Mouse (Mus musculus): ENCODE measurements around the gene March7. TPM values are rescaled to one million over a fixed set of nuclear protein-coding genes. Genes with fewer than 3 reads are reported as not detected.

The March7 gene
- total RNA-seq, 1 experiment from 2014 or later = 566 TPM

- ATAC-seq (ENCODE audit: extremely low read depth, insufficient number of reproducible peaks, low FRiP score, poor library complexity, severe bottlenecking) = no peak
Observed at GRCm38 (mm10) chr2:60278627-60279026, 68.9 kb downstream of the March7 start.

- no peak for ATAC-seq (ENCODE audit: extremely low read depth, insufficient number of reproducible peaks, low FRiP score, poor library complexity, severe bottlenecking)
Observed at GRCm38 (mm10) chr2:60282625-60283024, 72.9 kb downstream of the March7 start.

- no peak for ATAC-seq (ENCODE audit: extremely low read depth, insufficient number of reproducible peaks, low FRiP score, poor library complexity, severe bottlenecking)
Observed at GRCm38 (mm10) chr2:60283208-60283750, 73.6 kb downstream of the March7 start.

- peak; percentile 36 for ATAC-seq (ENCODE audit: extremely low read depth, insufficient number of reproducible peaks, low FRiP score, poor library complexity, severe bottlenecking)
Observed at GRCm38 (mm10) chr2:60283751-60284466, 74.2 kb downstream of the March7 start.

GRCm38 (mm10) chr2:60284467-60284821, 74.8 kb downstream of the March7 start, which contains the start of gene Cd302:
Gene Cd302, minus strand, starts transcription at chr2:60284488.
- no peak for ATAC-seq (ENCODE audit: extremely low read depth, insufficient number of reproducible peaks, low FRiP score, poor library complexity, severe bottlenecking)

GRCm38 (mm10) chr2:60285107-60285617, 75.5 kb downstream of the March7 start:
- ATAC-seq (ENCODE audit: extremely low read depth, insufficient number of reproducible peaks, low FRiP score, poor library complexity, severe bottlenecking) = no peak

- ATAC-seq (ENCODE audit: extremely low read depth, insufficient number of reproducible peaks, low FRiP score, poor library complexity, severe bottlenecking) = peak; percentile 83
Observed at GRCm38 (mm10) chr2:60288606-60289005, 78.9 kb downstream of the March7 start.

- no peak for ATAC-seq (ENCODE audit: extremely low read depth, insufficient number of reproducible peaks, low FRiP score, poor library complexity, severe bottlenecking)
Observed at GRCm38 (mm10) chr2:60289451-60289850, 79.8 kb downstream of the March7 start.

- ATAC-seq (ENCODE audit: extremely low read depth, insufficient number of reproducible peaks, low FRiP score, poor library complexity, severe bottlenecking) = no peak
Observed at GRCm38 (mm10) chr2:60291381-60291780, 81.7 kb downstream of the March7 start.

GRCm38 (mm10) chr2:60298266-60298665, 88.6 kb downstream of the March7 start:
- peak; percentile 99 for ATAC-seq (ENCODE audit: extremely low read depth, insufficient number of reproducible peaks, low FRiP score, poor library complexity, severe bottlenecking)

GRCm38 (mm10) chr2:60299323-60299722, 89.6 kb downstream of the March7 start:
- ATAC-seq (ENCODE audit: extremely low read depth, insufficient number of reproducible peaks, low FRiP score, poor library complexity, severe bottlenecking) = no peak

Other genes with a start within 250 kb of the March7 start
- gene Baz2b, start within 50 bp of the March7 start, total RNA-seq (2017) = 365 and 367 TPM in 2 replicates
- 2.3 and 4.0 TPM in 2 replicates for gene Cd302, start 74.6 kb downstream of the March7 start, total RNA-seq (2017)
- gene Ly75, start 173.4 kb downstream of the March7 start, total RNA-seq (2017) = 18.4 and 18.6 TPM in 2 replicates